Mouse (Mus musculus) stomach, postnatal 0 days (tissue): ENCODE measurements around the gene Zbtb1.

Source experiments
- CTCF ChIP-seq: IDR thresholded peaks from 2 replicates; pipeline ENCODE4 v1.5.1; 2016; ENCODE audit warnings: antibody characterized with exemption, low read depth, mild to moderate bottlenecking, moderate library complexity
- EP300 ChIP-seq: optimal IDR thresholded peaks from 2 replicates; pipeline ENCODE3; 2016; ENCODE audit warnings: antibody characterized with exemption

DNA sequence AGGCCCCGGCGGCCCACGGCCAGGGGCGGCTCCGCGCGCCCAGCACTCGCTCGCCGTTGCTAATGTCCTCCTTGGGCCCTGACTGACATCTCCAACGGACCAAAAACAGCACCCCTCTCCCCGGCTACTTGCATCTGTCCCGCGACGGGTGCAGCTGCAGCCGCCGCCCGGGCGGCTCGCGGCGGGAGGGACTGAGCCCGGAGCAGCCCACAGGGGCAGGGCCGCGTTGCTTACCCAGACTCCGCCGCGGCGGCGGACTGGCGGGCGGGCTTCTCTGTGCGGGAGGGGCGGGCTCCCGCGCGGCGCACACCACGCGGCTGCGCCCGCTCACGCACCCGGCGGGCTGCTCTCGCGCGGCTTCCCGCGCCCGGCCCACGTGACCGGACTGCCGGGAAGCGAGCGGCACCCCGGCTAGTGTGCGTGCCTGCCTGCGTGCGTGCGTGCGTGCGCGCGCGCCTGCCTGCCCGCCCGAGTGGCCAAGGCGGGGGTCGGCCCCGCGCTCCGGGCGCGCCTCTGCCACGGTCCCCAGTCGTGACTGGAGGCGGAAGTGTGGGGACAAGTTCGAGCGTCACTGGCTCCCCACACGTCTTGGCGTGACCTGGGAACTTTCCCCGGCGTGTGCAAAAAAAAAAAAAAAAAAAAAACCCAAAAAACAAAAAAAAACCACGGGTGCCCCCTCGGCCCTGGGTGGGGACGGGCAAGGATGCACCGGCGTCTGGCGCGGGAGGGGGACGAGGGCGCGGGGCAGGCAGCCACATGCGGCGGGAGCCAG is 674 bp upstream of the Zbtb1 start, which contains the start of gene Zbtb25:
- no peak for TF ChIP-seq CTCF
- TF ChIP-seq EP300 = no peak
